ENCODE assay signal across 8 mouse cellular contexts in the genomic region with DNA sequence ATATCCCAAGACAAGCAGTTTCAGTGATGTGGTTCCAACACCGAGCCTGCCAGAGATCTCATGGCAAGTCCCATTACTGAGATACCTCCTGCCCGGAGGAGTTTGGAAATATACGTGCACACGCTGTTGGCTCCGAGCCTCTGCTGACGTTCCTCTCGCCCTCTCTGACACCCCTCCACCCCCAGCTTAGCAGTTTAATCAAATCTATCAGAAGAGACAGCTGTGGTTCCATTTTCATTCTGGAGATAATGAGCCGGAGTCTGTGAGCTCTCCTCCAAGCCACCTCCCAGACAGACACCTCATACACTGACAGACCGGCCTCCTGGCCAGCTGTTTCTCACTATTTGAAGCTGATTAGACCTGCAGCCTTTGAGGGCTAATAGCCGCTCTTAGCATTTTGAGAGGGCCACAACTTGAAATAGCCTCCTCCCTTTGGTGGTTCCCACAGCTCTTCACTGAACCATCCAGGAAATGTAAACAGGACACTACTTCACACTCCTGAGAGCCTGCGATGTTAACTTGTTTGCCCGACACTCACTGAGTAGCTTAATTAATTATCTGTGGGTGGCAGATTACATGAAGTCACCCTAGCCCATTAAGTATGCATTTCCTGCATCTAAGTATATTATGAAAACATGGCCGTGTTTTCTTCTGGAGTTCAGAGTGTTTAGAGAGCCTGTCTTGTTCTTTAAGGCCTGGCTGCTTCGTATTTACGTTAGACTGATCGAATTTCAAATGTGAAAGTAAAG.
DNase-seq lines count a peak whose midpoint lies in the region; ATAC-seq and TF ChIP-seq lines count a peak whose summit lies in the region.

No protein-coding gene starts in this region.

- H3K27ac ChIP-seq in kidney, embryonic 15.5 days = peak overlapping the region; percentile 86
- no peak overlapping the region for H3K27ac ChIP-seq in kidney, adult 2 months (ENCODE audit: insufficient read depth, low read depth, low read length)
- peak overlapping the region; percentile 94 for H3K27ac ChIP-seq in embryonic facial prominence, embryonic 14.5 days (replicated peaks; ENCODE audit: low read depth, low read length)
- H3K27ac ChIP-seq in intestine, embryonic 16.5 days (ENCODE audit: low read length) = peak overlapping the region; percentile 72
- no peak overlapping the region for H3K27ac ChIP-seq in midbrain, embryonic 15.5 days

- H3K9ac ChIP-seq in kidney, embryonic 15.5 days = no peak overlapping the region
- H3K9ac ChIP-seq in embryonic facial prominence, embryonic 14.5 days (ENCODE audit: low read depth, low read length) = peak overlapping the region; percentile 21; the same call in 1 of the 2 replicates
- H3K9ac ChIP-seq in intestine, embryonic 16.5 days (ENCODE audit: low read depth, low read length) = peak overlapping the region; percentile 31; the same call in 1 of the 2 replicates
- no peak overlapping the region for H3K9ac ChIP-seq in midbrain, embryonic 15.5 days

- ATAC-seq in kidney, embryonic 15.5 days (replicated peaks; ENCODE audit: low FRiP score) = peak; percentile 63
- peak; percentile 19; the same call in 1 of the 2 replicates for ATAC-seq in embryonic facial prominence, embryonic 14.5 days (ENCODE audit: low read depth)
- peak; percentile 32 for ATAC-seq in intestine, embryonic 16.5 days
- no peak for ATAC-seq in midbrain, embryonic 15.5 days (replicated peaks)

- DNase-seq in kidney, adult 2 months = no peak
- DNase-seq in embryonic facial prominence, embryonic 14.5 days (ENCODE audit: low spot score) = peak; percentile 94
- no peak for DNase-seq in ovary, adult 18-20 months (ENCODE audit: low spot score)
- no peak for DNase-seq in spleen, adult 18-20 months
- DNase-seq in spleen, postnatal 10 days (ENCODE audit: low spot score in 2 of 2) = no peak

- H3K9me3 ChIP-seq in kidney, embryonic 15.5 days (replicated peaks) = no peaks in the 10 kb centered on the region
- H3K9me3 ChIP-seq in embryonic facial prominence, embryonic 14.5 days (ENCODE audit: control insufficient read depth, low read length) = no peaks in the 10 kb centered on the region; the same call in 1 of the 2 replicates
- no peaks in the 10 kb centered on the region for H3K9me3 ChIP-seq in intestine, embryonic 16.5 days (ENCODE audit: control insufficient read depth, low read length)
- no peaks in the 10 kb centered on the region for H3K9me3 ChIP-seq in midbrain, embryonic 15.5 days

- TF ChIP-seq CTCF in kidney, adult 2 months (conservative IDR thresholded peaks at IDR 0.05; ENCODE audit: insufficient read depth, insufficient read length, low read depth, low read length) = no peak

- WGBS in kidney, embryonic 15.5 days = 10% methylated on average over 16 of the region's 16 CpGs
- 45% methylated on average over 16 of the region's 16 CpGs for WGBS in kidney, adult 2 months
- WGBS in embryonic facial prominence, embryonic 14.5 days = 5% methylated on average over 16 of the region's 16 CpGs
- WGBS in intestine, embryonic 16.5 days = 26% methylated on average over 16 of the region's 16 CpGs
- WGBS in midbrain, embryonic 15.5 days = 14% methylated on average over 16 of the region's 16 CpGs

- no peaks in the 10 kb centered on the region for H3K36me3 ChIP-seq in kidney, embryonic 15.5 days
- no peaks in the 10 kb centered on the region for H3K36me3 ChIP-seq in kidney, adult 2 months (ENCODE audit: control insufficient read depth, insufficient read depth, low read length)
- no peaks in the 10 kb centered on the region for H3K36me3 ChIP-seq in embryonic facial prominence, embryonic 14.5 days (ENCODE audit: control insufficient read depth, insufficient read depth, low read length)
- no peaks in the 10 kb centered on the region for H3K36me3 ChIP-seq in intestine, embryonic 16.5 days (ENCODE audit: control insufficient read depth, insufficient read depth, low read length)
- no peaks in the 10 kb centered on the region for H3K36me3 ChIP-seq in midbrain, embryonic 15.5 days (replicated peaks)

- no peak overlapping the region; the same call in 1 of the 2 replicates for H3K4me3 ChIP-seq in kidney, embryonic 15.5 days (replicated peaks)
- no peak overlapping the region for H3K4me3 ChIP-seq in kidney, adult 2 months (ENCODE audit: insufficient read depth, low read depth, low read length)
- no peak overlapping the region for H3K4me3 ChIP-seq in embryonic facial prominence, embryonic 14.5 days (ENCODE audit: low read depth, low read length)
- H3K4me3 ChIP-seq in intestine, embryonic 16.5 days (ENCODE audit: low read length) = no peak overlapping the region; the same call in 1 of the 2 replicates
- H3K4me3 ChIP-seq in midbrain, embryonic 15.5 days = no peak overlapping the region

- no peak for TF ChIP-seq POLR2A in kidney, adult 2 months (IDR thresholded peaks at IDR 0.05; ENCODE audit: low read depth, low read length)

- H3K4me1 ChIP-seq in kidney, embryonic 15.5 days = peaks cover 31% of the 10 kb centered on the region
- no peaks in the 10 kb centered on the region for H3K4me1 ChIP-seq in kidney, adult 2 months (ENCODE audit: control insufficient read depth, insufficient read depth, low read length)
- H3K4me1 ChIP-seq in embryonic facial prominence, embryonic 14.5 days (ENCODE audit: control insufficient read depth, insufficient read depth, low read length) = peaks cover 36% of the 10 kb centered on the region
- H3K4me1 ChIP-seq in intestine, embryonic 16.5 days (ENCODE audit: control insufficient read depth, insufficient read depth, low read length) = peaks cover 15% of the 10 kb centered on the region
- H3K4me1 ChIP-seq in midbrain, embryonic 15.5 days = peaks cover 29% of the 10 kb centered on the region

- peak overlapping the region; percentile 67 for H3K4me2 ChIP-seq in kidney, embryonic 15.5 days
- H3K4me2 ChIP-seq in embryonic facial prominence, embryonic 14.5 days (ENCODE audit: low read depth, low read length) = peak overlapping the region; percentile 57
- peak overlapping the region; percentile 56 for H3K4me2 ChIP-seq in intestine, embryonic 16.5 days (ENCODE audit: low read depth, low read length)
- peak overlapping the region; percentile 5; the same call in 1 of the 2 replicates for H3K4me2 ChIP-seq in midbrain, embryonic 15.5 days

- no peaks in the 10 kb centered on the region for H3K27me3 ChIP-seq in kidney, embryonic 15.5 days
- H3K27me3 ChIP-seq in kidney, adult 2 months (replicated peaks; ENCODE audit: control insufficient read depth, insufficient read depth, low read length) = no peaks in the 10 kb centered on the region
- H3K27me3 ChIP-seq in embryonic facial prominence, embryonic 14.5 days (replicated peaks; ENCODE audit: control insufficient read depth, insufficient read depth, low read length) = no peaks in the 10 kb centered on the region
- no peaks in the 10 kb centered on the region for H3K27me3 ChIP-seq in intestine, embryonic 16.5 days (replicated peaks; ENCODE audit: control insufficient read depth, insufficient read depth, low read length)
- H3K27me3 ChIP-seq in midbrain, embryonic 15.5 days (replicated peaks) = no peaks in the 10 kb centered on the region; the same call in 1 of the 2 replicates

Comparison
In these comparisons a context has a peak if more than half of its experiments do, and no peak if none do; other contexts are left out.
1. H3K27ac ChIP-seq: peak in kidney, embryonic 15.5 days (single experiment), embryonic facial prominence, embryonic 14.5 days (single experiment) and intestine, embryonic 16.5 days (single experiment); none in kidney, adult 2 months (single experiment) and midbrain, embryonic 15.5 days (single experiment).
2. H3K4me2 ChIP-seq: peak in every context shown above with its lines; median percentile 67 in kidney, embryonic 15.5 days; 57 in embryonic facial prominence, embryonic 14.5 days; 56 in intestine, embryonic 16.5 days; 5 in midbrain, embryonic 15.5 days.
3. H3K9ac ChIP-seq: peak in embryonic facial prominence, embryonic 14.5 days (single experiment) and intestine, embryonic 16.5 days (single experiment); none in kidney, embryonic 15.5 days (single experiment) and midbrain, embryonic 15.5 days (single experiment).